Mouse (Mus musculus) lung, adult 18-20 months (tissue): ENCODE results near the gene Ank2.

Experiments used
- DNase-seq, 2 experiments: peaks; one replicate each; pipeline ENCODE4 v3.0.0; 2022; ENCODE audit warnings: mixed read lengths in 2 of 2

Ank2 gene

DNA sequence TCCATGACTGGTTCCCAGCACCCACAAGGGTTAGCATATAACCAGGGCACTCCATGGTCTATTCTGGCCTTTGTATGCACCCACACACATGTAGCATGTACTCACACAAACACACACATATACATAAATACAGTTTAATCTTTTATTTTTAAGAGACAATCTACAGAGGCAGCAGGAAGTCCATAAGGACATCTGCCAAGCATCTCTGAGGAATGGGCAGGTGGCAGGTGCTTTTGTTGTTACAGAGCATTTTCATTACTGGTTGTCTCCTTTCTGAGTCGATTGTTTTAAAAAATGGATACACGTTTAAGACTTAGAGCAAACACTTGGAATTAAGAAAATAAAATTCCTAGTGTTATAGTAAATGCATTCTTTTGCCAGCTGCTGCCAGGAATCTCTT, 390.7 kb downstream of the Ank2 start:
- no peak for DNase-seq

DNA sequence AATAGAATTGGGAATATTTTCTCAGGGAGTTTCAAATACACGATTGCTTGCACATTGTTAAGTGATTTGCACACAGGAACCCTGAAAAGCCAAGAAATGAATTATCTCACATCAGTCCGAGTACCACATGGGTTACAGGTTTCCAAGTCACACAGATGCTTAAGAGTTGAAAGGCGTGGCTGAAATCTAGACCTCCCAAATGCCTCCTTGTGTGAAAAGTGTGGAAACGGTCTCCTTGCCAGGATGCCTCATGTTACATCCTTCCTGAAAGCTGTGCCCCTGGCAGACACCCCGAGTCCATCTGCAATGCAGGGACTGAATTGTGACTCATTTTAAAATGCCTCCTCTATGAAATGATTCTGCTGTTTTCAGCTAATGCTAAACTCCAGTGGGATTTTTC, 391.9 kb downstream of the Ank2 start:
- no peak for DNase-seq

DNA sequence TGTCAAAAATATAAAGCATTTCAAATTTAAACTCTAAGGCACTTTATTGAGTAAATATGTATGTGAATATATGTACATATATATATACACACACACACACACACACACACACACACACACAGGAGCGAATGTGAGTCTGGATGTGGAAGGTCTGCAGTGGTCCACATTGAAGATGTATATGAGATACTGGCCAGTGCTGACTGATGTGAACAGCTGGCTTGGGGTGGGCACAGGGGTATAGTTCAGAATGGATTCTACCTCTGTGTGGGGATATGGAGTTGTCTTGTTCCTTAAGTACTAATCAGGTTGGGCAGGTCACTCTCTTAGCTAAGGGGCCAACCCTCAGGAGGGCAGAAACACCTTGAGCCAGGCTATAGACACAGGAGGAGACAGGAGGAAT, 397.8 kb downstream of the Ank2 start:
- DNase-seq, result no peak

DNA sequence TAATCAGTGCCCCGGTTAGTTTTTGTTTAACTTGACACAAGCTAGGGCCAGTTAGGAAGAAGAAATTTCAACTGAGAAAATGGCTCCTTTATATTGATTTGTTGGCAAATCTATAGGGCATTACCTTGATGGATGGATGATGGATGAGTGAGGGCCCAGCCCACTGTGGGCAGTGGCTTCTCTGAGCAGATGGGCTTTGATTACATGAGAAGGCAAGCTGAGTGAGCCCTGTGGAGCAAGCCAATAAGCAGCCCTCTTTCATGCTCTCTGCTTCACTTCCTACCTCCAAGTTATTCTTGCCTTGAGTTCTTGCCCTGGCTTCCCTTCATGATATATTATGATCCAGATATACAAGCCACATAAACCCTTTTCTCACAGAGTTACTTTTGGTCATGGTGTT, 401.4 kb downstream of the Ank2 start:
- DNase-seq, result no peak

DNA sequence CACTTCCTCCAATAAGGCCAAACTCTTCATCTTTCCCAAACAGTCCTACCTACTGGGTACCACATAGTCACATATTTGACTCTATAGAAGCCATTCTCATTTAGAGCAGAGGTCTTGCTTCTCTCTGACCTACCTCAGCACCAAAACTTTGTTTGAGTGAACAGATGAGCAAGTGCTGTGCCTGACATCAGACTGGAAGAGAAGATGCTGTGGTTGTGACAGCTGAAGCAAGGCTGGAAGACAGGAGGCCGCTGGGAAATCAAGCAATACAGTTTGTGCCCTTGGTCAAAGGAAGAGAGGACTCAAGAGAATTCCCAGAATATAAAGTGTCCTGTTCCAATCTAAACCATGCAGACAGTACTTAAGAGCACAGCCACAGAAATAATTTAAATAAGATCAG, 402.0 kb downstream of the Ank2 start:
- DNase-seq, result no peak

DNA sequence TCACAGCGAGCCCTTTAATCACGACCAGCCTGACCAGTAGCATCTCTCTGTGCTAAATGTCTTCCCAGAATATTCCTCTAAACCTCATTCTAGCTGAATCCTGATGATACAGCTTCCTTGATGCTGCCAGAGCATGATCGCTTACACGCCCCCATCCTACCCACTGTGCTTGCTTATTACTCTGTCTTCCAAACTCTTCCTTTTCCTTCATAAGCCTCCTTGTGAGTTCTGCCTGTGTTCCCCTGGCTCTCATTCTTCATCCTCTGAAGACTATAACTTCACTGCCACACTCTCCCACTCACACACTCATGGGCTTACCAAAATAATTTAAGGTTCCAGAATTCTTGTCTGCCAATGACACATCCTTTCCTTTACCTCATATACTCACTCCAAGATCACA, 405.5 kb downstream of the Ank2 start:
- no peak for DNase-seq

DNA sequence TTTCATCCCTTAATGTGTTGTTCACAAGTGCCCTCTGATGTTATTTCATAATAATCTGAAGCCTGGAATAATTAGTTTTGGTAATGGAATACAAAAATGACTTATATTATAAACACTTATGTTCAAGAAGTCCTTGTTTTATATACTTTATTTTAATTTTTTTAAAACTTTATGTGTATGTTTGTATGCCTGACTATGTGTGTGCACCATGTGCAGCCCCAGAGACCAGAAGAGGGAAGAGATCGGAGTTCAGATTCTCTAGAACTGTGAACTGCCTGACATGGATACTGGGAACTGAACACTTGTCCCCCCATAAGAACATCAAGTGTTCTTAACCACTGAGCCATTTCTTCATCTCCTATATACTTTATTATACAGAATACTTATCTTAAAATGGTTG, 411.6 kb downstream of the Ank2 start:
- no peak for DNase-seq

DNA sequence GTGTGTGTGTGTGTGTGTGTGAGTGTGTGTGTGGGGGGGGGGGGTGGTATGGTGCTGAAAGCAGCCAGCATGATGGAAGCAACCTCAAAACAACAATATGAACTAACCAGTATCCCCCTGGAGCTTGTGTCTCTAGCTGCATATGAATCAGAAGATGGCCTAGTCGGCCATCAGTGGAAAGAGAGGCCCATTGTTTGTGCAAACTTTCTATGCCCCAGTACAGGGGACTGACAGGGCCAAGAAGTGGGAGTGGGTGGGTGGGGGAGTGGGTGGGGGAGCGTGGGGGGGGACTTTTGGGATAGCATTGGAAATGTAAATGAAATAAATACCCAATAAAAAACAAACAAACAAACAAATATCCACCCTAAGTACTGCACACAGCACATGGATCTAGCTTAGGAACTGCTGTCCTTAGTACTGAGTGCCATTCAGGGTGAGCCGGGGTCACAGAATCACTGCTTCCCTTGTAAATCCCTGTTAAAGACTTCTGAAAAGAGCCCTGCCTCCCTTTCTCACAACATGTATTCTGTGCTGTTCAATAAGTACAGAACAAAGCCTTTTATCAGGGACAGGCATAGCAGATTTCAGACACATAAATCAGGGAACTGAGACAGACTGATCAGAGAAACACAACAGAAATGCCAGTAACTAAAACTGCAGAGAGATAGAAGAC, 412.2 kb downstream of the Ank2 start:
- no peak for DNase-seq

DNA sequence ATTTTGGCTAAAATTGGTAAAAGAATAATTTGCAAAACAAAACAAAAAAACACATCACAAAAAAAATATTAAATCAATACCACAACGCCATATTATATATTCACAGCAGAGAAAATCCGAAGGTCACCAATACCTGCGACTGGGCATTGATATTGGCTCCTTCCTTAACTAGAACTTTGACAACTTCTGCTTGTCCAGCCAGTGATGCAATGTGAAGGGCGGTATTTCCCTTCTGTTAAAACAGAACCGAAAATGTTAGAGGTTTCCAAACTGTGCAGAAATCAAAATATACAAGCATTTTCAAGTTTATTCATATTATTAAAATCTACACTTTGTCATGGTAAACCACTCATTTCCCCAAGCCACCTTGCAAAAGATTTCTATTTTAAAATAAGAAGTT, 421.8 kb downstream of the Ank2 start:
- DNase-seq, result no peak

DNA sequence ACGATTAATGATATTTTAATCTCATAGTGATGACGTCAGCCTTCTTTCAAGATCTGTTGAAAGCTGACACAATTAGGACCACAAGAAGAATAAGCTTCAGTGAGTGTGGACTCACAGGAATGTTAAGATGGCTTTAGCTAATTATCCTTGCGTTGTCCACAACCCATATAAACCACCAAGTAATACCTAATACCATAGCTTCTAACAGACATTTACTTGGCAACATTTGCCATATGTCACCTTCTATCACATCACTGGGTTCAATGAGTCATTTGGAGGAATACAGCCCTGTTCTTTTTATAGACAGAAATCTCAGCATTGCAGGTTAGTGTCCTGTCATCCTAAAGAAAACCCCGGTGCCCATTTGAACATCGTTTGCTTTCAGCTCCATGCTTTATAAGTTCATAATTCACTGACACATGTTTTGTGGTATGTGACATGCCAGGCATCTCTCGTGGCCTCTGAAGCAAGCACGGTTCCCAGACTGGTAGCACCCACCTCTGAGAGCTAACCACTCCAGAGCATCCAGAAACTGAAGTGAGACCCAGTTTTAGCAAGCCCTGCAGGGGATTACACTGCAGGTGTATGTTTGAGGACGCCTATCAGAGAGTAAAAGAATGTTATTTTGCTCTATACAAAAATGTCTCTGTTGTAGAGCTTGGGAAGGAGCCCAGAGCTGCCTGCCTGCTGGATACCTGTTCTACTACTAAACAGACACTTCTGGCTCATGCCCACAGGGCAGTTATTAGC, 423.4 kb downstream of the Ank2 start:
- DNase-seq, result no peak

DNA sequence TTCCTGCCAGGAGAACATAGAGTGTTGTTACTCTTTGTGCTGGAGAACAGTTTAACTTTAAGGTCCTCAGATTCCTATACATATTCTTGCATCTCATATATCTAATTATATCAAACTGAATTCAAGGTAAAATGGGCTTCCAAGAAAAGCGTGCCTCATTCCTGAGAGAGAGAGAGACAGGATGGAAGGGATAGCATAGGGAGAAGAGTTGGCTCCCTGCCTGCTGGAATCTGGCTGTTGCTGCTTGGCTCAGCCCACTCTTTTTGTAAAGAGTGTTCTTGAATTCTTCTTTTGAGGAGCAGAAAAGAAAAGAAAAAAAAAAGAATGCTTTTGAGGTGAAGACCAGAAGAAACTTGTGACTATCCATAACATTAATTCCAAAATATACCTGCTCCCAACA, 427.7 kb downstream of the Ank2 start:
- DNase-seq, result no peak

DNA sequence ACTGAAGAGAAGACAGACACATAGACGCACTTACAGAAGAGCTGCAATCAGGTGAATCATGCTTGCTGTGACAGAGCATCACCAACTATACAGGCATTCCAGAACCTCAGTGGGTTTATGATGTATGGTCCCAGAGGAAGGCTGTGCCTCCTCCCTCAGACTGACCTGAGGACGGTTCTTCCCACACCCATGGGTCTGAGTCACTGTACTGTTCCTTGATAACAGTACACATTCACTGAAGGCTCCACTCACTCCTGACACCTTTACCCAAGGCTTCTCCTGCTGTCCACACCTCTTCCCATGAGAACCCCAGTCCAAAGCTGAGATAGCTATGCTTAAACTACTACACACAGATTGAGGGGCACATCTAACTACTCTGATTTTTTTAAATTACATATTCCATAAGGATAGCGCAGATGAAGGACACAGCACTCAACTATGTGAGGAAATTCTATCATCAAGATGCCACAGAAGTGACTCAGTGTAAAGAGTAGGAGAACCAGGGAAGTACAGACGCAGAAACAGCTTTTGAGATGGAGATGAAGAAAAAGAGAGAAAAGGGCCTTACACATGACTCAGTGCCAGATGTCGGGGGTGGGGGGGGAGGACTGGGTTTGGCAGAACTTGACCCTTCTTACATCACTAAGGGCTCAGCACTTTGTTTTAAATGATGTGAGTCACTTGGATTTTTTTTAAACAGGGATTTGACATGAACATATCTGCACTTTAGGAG, 435.3 kb downstream of the Ank2 start:
- no peak for DNase-seq

DNA sequence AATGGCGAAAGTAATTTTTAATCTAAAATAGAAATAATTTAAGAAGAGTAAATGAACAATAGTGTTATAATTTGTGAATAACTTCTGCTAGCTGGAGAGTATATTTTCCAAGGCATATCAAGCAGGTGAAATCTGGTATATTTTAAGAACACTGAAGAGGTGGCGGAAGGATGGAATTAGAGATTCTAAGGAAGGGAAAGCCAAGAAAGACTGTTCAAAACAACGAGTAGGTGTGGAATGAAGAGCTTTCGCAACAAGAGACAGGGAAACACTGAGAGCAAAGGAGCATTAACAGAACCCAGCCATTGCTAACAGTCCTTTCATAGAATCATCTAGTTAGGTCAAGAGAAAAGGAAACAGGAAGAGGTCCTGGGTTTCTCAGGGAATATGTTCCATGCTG, 439.5 kb downstream of the Ank2 start:
- DNase-seq, result no peak

DNA sequence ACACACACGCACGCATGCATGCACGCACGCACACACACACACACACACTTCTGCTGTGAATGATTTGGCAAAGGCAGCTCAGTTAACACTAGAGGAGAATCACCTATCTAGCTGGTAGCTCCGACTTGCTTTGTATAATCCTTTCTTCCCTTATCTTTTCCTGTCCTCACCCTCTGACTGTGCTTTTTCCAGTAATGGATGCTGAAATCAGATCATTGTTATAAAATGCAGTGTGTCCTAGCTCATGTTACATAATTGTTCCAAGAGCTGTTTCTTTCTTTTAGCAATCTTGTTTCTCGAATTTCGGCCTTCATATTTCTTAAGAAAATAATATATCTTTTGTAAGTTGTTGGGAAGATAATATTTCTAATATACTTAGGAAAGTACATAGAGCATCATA, 457.9 kb downstream of the Ank2 start:
- no peak for DNase-seq

DNA sequence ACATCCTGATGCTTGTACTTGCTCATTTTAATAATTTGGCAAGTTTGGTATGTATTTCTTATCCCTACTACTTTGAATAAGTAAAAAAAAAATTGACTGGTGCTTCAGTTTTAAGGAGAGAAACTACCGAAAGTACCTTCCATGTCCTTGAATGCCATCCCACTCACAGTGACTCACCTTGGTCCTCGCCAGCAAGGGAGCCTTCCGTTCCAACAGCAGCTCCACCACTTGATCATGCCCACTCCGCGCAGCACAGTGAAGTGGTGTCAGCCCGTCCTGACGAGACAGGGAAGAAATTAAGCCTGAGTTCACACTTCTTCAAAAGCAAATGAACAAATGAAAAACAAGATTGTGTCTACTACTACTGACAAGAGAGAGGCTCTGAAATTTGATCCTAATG, 460.6 kb downstream of the Ank2 start:
- no peak for DNase-seq

DNA sequence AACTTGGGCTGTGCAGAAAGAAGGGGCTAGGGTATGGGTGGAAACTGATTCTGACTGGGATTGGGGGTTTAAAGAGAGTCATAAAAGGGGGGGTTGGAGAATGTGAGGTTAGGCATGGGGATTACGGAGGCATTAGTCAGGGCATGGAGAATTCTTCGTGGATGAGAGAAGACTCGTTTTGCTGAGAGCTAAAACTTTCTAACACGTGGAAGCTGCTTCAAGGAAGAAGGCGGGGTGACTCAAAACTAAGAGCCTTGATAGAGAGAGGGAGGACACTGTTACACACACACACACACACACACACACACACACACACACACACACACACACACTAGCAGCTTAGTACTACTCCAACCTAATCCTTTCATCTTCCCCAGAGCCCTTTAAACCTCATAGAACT, 463.0 kb downstream of the Ank2 start:
- no peak for DNase-seq

DNA sequence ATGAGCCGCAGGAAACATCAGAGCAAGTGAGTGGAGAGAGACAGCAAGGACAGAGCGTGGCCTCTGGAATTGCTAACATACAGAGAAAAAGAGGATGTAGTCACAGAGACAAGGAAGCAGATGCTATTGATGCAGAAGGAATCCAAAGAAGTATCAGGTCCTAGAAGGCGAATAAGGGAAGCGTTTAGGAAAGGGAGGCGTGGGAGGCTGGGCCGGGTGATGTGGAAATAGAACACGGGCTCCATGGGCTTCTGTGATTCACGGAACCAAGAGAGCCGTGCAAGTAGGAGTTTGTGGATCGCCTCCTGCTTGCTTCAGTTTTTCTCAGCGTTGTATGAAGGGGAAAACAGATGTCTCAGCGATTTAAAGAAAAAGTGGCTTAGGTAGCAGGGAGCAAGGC, 463.6 kb downstream of the Ank2 start:
- DNase-seq, result no peak

DNA sequence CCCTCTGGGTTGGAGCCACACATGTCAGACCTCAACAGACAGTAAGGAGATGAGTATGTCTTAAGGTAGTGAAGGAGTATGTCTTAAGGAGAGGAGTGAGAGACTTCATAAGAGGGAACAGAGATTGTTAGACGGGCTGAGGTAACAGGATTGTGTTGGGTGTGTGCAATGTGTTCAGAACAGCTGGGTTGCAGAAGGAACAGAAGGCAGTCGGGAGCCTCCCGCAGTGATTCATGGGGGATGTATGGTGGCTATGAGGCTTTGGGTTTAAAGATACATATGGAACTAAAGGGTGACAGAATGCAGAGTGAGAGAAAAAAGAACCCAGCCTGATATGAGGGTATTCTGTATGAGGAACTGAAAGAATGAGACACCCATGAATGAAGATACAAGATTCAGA, 464.2 kb downstream of the Ank2 start:
- no peak for DNase-seq

DNA sequence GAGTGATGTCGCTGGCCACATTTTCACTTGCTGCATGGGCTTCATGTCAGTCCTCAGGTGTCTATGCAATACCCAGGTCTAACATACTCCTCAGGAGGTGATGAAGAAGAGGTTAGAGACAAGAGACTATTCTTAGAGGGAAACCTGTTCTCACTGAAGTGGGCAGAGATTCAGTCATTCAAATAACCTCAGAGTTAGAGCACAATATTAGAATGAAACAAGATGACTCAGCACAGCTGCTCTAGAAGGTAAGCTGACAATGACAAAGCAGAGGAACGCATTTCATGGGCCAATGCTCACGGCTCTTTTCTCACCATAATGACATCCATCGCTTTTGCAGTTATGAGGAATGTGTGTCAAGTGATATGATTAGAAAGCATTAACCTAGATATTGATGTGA, 475.2 kb downstream of the Ank2 start:
- no peak for DNase-seq

DNA sequence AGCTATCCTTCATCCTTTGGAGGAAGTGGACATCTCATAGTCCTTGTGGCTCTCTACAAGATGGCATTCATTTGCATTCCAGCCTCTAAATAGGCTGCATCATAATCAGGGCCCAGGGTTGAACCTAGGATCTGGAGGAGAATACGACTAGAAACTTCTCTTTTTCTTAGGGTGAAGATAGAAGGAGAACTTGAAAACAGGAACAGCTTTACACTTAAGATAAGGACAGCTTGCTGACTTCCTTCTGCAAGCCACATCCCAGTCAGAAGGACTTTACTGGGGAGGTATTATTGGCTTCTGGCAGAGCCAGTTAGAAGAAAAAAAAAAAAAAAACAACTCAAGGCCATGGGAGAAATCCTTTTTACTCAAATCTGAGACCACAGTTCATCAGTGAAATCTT, 479.0 kb downstream of the Ank2 start:
- no peak for DNase-seq

DNA sequence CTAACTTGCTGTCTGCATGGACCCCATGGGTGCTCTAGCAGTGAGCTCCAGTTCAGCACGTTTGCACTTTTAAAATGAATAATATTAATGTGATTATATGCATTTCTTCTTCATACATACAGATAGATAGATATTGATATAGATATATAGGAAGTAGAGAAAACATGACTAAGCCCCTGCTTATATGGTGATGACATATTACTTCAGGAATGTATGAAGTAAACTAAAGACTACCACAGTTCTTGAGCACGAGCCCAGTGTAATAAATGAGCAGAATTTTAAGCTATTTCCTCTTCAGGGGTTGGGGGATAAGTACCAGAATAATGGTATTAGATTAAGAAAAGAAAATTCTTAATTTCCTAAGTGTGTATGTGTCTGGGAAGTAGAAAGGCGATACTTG, 479.4 kb downstream of the Ank2 start:
- no peak for DNase-seq

DNA sequence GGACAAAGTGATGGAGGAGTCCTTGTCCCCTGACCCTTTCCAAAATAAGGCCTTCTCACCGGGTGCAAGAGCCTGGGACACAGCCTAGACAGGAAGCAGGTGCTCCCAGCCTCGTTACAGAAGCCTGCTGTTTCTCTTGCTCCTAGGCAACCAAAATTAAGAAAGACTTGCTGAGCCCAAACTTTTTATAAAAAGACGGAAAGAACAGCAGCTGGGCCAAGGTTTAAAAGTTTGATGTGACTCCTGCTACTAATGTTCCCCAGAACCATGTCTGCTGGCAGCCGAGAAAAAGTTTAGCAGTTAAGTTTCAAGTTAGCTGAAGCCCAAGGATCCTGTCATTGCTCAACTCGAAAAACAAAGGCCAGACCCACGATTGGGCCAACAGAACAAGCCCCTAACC, 480.0 kb downstream of the Ank2 start:
- DNase-seq, result no peak

DNA sequence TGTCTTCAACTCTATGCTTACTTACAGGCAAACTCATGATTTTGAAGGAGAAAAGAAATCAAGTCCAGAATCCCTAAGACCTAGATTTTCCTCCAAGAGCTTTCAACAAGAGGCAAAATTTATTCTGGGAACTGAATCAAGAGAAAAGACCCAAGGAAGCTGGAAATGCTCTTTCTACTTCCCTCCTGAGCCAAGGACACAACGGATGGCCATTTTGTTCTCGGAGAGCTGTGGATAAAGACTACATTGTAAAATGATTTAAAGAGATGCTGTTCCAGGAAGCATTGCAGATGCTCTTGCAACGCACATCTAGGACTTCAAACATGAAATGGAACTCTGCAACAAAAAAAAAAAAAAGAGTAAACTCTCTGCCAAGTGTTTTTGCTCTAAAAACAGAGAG, 481.6 kb downstream of the Ank2 start:
- DNase-seq, result no peak

DNA sequence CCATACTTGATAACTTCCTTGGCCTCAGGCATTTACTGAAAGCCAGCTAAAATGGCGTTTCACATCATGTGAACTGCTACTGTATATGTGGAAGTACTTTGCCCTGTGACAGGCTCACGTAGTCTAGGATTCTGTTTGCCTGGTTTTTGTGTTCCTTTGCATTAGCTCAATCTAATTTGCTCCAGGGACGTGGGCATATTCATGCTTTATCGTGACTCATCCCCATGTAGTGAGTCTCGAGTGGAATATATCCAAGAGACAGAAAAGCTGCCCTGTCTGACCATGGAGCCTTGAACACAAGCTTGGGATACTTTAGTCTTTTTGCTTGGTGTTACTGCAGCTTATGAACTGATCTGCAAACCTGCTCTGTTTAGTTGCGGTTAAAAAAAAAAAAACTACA, 483.6 kb downstream of the Ank2 start:
- DNase-seq, result no peak
